Mouse (Mus musculus): ENCODE data around the gene Gm10799.
"Not testable (repeated sequence)": the region's sequence is repeated elsewhere in the genome, so short reads cannot be mapped to it uniquely, and the experiment has no call there.

Gm10799 gene

GRCm38 (mm10) chr2:104068450-104068849, at the start of gene Gm10799:
Gene Gm10799 (minus strand): TSS chr2:104068550.
- DNase-seq (ENCODE audit: low read depth): not testable (repeated sequence)

- not testable (repeated sequence) for DNase-seq (ENCODE audit: low read depth)
Measured at GRCm38 (mm10) chr2:104117173-104117572, 48.8 kb upstream of the Gm10799 start.

- no peak for DNase-seq (ENCODE audit: low read depth)
Measured at GRCm38 (mm10) chr2:104114898-104115297, 46.5 kb upstream of the Gm10799 start.

- not testable (repeated sequence) for DNase-seq (ENCODE audit: low read depth)
Measured at GRCm38 (mm10) chr2:104113563-104113962, 45.2 kb upstream of the Gm10799 start.

- DNase-seq (ENCODE audit: low read depth): not testable (repeated sequence)
Measured at GRCm38 (mm10) chr2:104111170-104111797, 42.9 kb upstream of the Gm10799 start.

- DNase-seq (ENCODE audit: low read depth): no peak
Measured at GRCm38 (mm10) chr2:104110031-104110430, 41.7 kb upstream of the Gm10799 start.

GRCm38 (mm10) chr2:104109528-104109927, 41.2 kb upstream of the Gm10799 start:
- DNase-seq (ENCODE audit: low read depth): no peak

GRCm38 (mm10) chr2:104109021-104109420, 40.7 kb upstream of the Gm10799 start:
- DNase-seq (ENCODE audit: low read depth): not testable (repeated sequence)

- DNase-seq (ENCODE audit: low read depth): no peak
Measured at GRCm38 (mm10) chr2:104104800-104105199, 36.5 kb upstream of the Gm10799 start.

- no peak for DNase-seq (ENCODE audit: low read depth)
Measured at GRCm38 (mm10) chr2:104099946-104100345, 31.6 kb upstream of the Gm10799 start.

- DNase-seq (ENCODE audit: low read depth): no peak
Measured at GRCm38 (mm10) chr2:104099231-104099585, 30.9 kb upstream of the Gm10799 start.

GRCm38 (mm10) chr2:104098529-104099230, 30.3 kb upstream of the Gm10799 start:
- DNase-seq (ENCODE audit: low read depth): no peak

- not testable (repeated sequence) for DNase-seq (ENCODE audit: low read depth)
Measured at GRCm38 (mm10) chr2:104097396-104097795, 29.0 kb upstream of the Gm10799 start.

GRCm38 (mm10) chr2:104096796-104097195, 28.4 kb upstream of the Gm10799 start:
- DNase-seq (ENCODE audit: low read depth): not testable (repeated sequence)

- DNase-seq (ENCODE audit: low read depth): no peak
Measured at GRCm38 (mm10) chr2:104096256-104096655, 27.9 kb upstream of the Gm10799 start.

GRCm38 (mm10) chr2:104095741-104096213, 27.4 kb upstream of the Gm10799 start, which contains the start of gene Cd59a:
Gene Cd59a (plus strand): TSS chr2:104095801.
- peak; percentile 53 for DNase-seq (ENCODE audit: low read depth)

GRCm38 (mm10) chr2:104093305-104093704, 25.0 kb upstream of the Gm10799 start:
- no peak for DNase-seq (ENCODE audit: low read depth)

- not testable (repeated sequence) for DNase-seq (ENCODE audit: low read depth)
Measured at GRCm38 (mm10) chr2:104087562-104087961, 19.2 kb upstream of the Gm10799 start.

- not testable (repeated sequence) for DNase-seq (ENCODE audit: low read depth)
Measured at GRCm38 (mm10) chr2:104084027-104084426, 15.7 kb upstream of the Gm10799 start.

GRCm38 (mm10) chr2:104082474-104082873, 14.1 kb upstream of the Gm10799 start:
- no peak for DNase-seq (ENCODE audit: low read depth)

GRCm38 (mm10) chr2:104081436-104082050, 13.2 kb upstream of the Gm10799 start:
- not testable (repeated sequence) for DNase-seq (ENCODE audit: low read depth)

- DNase-seq (ENCODE audit: low read depth): not testable (repeated sequence)
Measured at GRCm38 (mm10) chr2:104078285-104078684, 9.9 kb upstream of the Gm10799 start.

- peak; percentile 31 for DNase-seq (ENCODE audit: low read depth)
Measured at GRCm38 (mm10) chr2:104069704-104070185, 1.4 kb upstream of the Gm10799 start, which contains the start of gene Cd59b. Gene Cd59b (plus strand): TSS chr2:104069849.

All from fibroblast of lung, adult 2 months (primary cell).